Mouse (Mus musculus) layer of hippocampus, adult 9-11 months (tissue): ENCODE results near the gene Rab19.
"Not testable (repeated sequence)": the region's sequence is repeated elsewhere in the genome, so short reads cannot be mapped to it uniquely, and the experiment has no call there.

Source experiments
- DNase-seq: peaks from one replicate; pipeline ENCODE4 v3.0.0; 2022

The Rab19 gene

DNA sequence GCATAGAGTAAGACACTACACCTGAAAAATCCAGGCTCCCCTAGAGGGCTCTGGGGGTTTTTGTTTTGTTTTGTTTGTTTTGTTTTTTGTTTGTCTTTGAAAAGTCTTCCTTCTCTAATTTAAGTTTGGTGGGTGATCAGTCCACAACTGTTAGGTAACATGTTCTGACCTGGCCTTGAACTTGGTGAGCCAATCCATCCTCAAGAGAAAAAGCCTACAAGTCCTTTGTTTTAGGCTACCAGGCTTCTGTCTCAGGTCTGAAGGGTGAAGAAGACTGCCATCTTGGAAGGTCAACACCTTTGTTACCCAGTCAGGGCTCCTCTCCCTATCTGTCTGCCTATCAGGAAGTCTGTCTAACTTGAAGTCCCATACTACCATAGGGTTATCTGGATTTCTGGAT, 52.7 kb downstream of the Rab19 start:
- no peak for DNase-seq

DNA sequence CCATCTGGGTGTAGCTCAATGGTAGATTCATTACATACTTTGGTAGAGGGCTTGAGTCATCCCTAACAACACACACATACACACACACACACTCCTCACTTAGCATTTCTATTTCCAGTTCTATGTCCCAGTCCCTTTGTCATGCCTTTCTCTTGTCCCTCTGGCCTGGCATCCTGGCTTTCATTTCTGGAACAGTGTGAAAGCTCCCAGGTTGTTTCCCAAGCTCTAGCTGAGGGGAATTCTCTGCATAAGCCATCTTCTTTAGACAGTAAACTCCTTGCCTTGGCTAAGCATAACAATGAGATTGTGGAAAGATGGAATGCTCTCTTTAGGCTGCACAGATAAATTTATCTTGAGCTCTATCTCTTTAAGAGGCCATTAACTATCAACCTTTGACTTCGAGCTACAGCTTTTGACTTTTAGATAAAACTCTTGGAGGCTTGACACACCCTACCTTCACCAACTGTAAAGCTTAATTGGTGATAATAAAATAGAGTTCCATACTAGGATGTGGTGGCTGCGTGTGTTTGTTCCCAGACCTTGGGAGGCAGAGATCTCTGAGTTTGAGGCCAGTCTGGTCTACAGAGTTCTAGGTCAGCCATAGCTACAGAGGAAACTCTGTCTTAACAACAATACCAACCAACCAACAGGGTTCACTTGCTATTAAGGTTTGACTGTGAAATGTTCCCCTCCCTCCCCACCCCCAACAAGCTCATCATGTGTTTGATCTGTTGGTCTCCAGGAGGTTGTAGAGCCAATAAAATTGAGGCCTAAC, 53.3 kb downstream of the Rab19 start:
- DNase-seq = no peak

DNA sequence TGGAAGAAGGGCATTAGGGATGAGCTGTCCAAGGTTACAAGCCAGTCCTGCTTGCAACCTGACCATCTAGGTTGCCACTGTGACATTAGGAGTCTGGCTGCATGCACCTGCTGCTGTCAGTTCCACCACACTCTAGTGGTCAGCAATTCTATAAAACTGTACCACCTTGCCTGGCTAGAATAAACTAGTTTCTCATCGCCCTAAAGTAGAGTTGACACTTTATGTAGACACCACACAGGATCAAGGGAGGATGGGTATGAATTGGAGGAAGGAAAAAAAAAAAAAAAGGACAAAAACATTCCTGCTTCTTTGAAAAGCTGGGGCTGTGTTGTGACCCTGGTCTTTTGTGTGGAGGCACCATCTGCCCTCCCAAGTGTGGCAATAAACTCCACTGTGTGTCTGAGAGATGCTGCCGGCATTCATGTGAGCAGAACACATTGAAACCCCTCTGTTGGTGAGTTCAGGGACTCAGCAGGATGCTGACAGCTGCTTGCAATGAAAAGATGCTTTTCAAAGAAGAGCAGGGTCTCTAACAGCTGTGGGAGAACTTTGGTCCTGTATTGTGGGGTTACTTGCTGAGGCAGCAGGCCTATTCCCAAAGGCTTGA, 54.0 kb downstream of the Rab19 start:
- DNase-seq = no peak

DNA sequence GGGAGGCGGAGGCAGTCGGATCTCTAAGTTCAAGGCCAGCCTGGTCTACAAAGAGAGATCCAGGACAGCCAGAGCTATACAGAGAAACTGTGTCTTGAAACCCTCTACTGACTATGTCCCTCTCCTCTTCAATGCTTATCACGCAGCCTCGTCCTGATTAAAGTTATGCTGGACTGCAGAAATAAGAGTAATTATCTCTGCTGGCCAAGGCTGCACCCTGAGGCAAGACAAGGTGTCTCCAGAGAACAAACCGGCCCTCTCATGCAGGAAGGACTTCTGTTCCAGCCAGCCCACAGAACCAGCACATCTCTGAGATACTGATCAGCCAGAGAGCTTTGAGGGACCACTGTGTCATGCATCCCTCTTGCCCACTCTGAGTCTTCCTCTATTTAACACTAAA, 54.9 kb downstream of the Rab19 start:
- DNase-seq = no peak

DNA sequence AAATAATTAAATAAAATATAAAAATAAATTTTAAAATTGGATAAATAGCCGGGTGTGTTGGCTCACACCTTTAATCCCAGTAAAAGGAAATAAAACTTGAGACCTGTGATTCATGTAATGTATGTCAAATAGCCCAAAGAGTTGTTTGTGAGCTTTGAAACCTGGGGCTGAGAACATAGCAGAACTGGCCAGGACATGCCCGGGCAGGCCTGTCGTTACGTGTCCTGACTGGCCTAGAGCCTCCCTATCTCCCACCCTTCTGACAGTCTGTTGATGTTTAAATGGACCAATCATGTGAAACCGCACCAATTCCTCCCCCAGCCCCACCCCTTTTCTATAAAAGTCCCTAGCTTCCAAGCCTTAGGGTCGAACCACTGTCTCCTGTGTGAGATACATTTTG, 56.5 kb downstream of the Rab19 start:
- DNase-seq = not testable (repeated sequence)
